Mouse (Mus musculus) neural tube, embryonic 13.5 days (tissue): ENCODE data around the gene 2900026A02Rik. TPM values are rescaled to one million over a fixed set of nuclear protein-coding genes. Genes with fewer than 3 reads are reported as not detected.
A peak's percentile ranks its signal among the peaks of the same experiment; 100 is the strongest.

Experiments used
- ATAC-seq: fragments of 200-750 bp; cut with Nextera tagmentation; 2 replicates; pipeline ENCODE4 v1.8.0; 2017; ENCODE audit warnings: low read depth, mild to moderate bottlenecking, moderate TSS enrichment, moderate library complexity
- H3K27ac ChIP-seq: fragments of 300-500 bp; sonication (generic); replicated peaks from 2 replicates; pipeline ENCODE4 v1.5.1; 2015; ENCODE audit warnings: moderate library complexity, mild to moderate bottlenecking, inconsistent platforms
- H3K27me3 ChIP-seq: fragments of 300-500 bp; sonication (generic); 2 replicates; pipeline ENCODE4 v1.6.1; 2015; ENCODE audit warnings: mild to moderate bottlenecking, inconsistent platforms
- H3K36me3 ChIP-seq: fragments of 300-500 bp; sonication (generic); 2 replicates; pipeline ENCODE4 v1.6.1; 2015; ENCODE audit warnings: mild to moderate bottlenecking, inconsistent platforms
- H3K4me1 ChIP-seq: fragments of 300-500 bp; sonication (generic); replicated peaks from 2 replicates; pipeline ENCODE4 v1.6.1; 2015; ENCODE audit warnings: inconsistent platforms
- H3K4me2 ChIP-seq: fragments of 300-500 bp; sonication (generic); 2 replicates; pipeline ENCODE4 v1.6.1; 2015; ENCODE audit warnings: inconsistent platforms, mild to moderate bottlenecking, moderate library complexity
- H3K4me3 ChIP-seq: fragments of 300-500 bp; sonication (generic); 2 replicates; pipeline ENCODE4 v1.5.1; 2015; ENCODE audit warnings: mild to moderate bottlenecking, inconsistent platforms
- H3K9ac ChIP-seq: fragments of 300-500 bp; sonication (generic); 2 replicates; pipeline ENCODE4 v1.6.1; 2015; ENCODE audit warnings: moderate library complexity, mild to moderate bottlenecking, inconsistent platforms
- H3K9me3 ChIP-seq: fragments of 300-500 bp; sonication (generic); 2 replicates; pipeline ENCODE4 v1.6.1; 2016; ENCODE audit warnings: inconsistent platforms
- WGBS: fragments of 180-500 bp; shearing (Covaris S2); methylation state at CpG from one replicate; pipeline ENCODE4 v1.1.7; 2015; 5-methylcytosine and 5-hydroxymethylcytosine counted together
- polyA plus RNA-seq: library from polyadenylated mRNA; unstranded; fragments of >200 nt; fragmentation: Nextera tagmentation; extraction: Ambion mirVana; gene quantifications from 2 replicates; pipeline ENCODE4 v1.2.1, GENCODE M21; 2015

The 2900026A02Rik gene
- polyA plus RNA-seq, 1 experiment from 2014 or later, result 2.6 TPM

GRCm38 (mm10) chr5:113220383-113221146 lies 471 bp downstream of the 2900026A02Rik start:
- Histone ChIP-seq H3K4me2 (peak overlapping the region; percentile 92), H3K27me3 (peaks cover 8% of the 10 kb centered on the region; the same call in 1 of the 2 replicates), H3K9ac (peak overlapping the region; percentile 70), H3K4me3 (peak overlapping the region; percentile 61), H3K36me3 (no peaks in the 10 kb centered on the region), H3K27ac (no peak overlapping the region), H3K9me3 (no peaks in the 10 kb centered on the region), H3K4me1 (peaks cover 14% of the 10 kb centered on the region)
- WGBS, result 2% methylated on average over 56 of the region's 64 CpGs
- ATAC-seq, result peak; percentile 15; the same call in 1 of the 2 replicates

GRCm38 (mm10) chr5:113219876-113220275 lies 1.2 kb downstream of the 2900026A02Rik start:
- H3K36me3 ChIP-seq, result no peaks in the 10 kb centered on the region
- no peak for ATAC-seq
- H3K27ac ChIP-seq, result no peak overlapping the region
- H3K4me2 ChIP-seq, result peak overlapping the region; percentile 92
- H3K4me1 ChIP-seq, result peaks cover 8% of the 10 kb centered on the region; the same call in 1 of the 2 replicates
- H3K27me3 ChIP-seq, result peaks cover 8% of the 10 kb centered on the region; the same call in 1 of the 2 replicates
- peak overlapping the region; percentile 70 for H3K9ac ChIP-seq
- 55% methylated on average over 7 of the region's 7 CpGs for WGBS
- no peaks in the 10 kb centered on the region for H3K9me3 ChIP-seq
- H3K4me3 ChIP-seq, result peak overlapping the region; percentile 61; the same call in 1 of the 2 replicates

GRCm38 (mm10) chr5:113219450-113219849 lies 1.6 kb downstream of the 2900026A02Rik start:
- peaks cover 8% of the 10 kb centered on the region; the same call in 1 of the 2 replicates for H3K4me1 ChIP-seq
- H3K4me3 ChIP-seq, result no peak overlapping the region
- no peak overlapping the region for H3K4me2 ChIP-seq
- no peak for ATAC-seq
- H3K27ac ChIP-seq, result no peak overlapping the region
- peaks cover 8% of the 10 kb centered on the region; the same call in 1 of the 2 replicates for H3K27me3 ChIP-seq
- H3K9ac ChIP-seq, result no peak overlapping the region
- no peaks in the 10 kb centered on the region for H3K36me3 ChIP-seq
- no peaks in the 10 kb centered on the region for H3K9me3 ChIP-seq
- 82% methylated on average over 6 of the region's 6 CpGs for WGBS

GRCm38 (mm10) chr5:113218617-113219235 lies 2.3 kb downstream of the 2900026A02Rik start:
- no peak overlapping the region for H3K4me2 ChIP-seq
- no peak overlapping the region for H3K4me3 ChIP-seq
- ATAC-seq, result no peak
- H3K36me3 ChIP-seq, result no peaks in the 10 kb centered on the region
- no peak overlapping the region for H3K27ac ChIP-seq
- WGBS, result 84% methylated on average over 17 of the region's 17 CpGs
- no peaks in the 10 kb centered on the region for H3K9me3 ChIP-seq
- peaks cover 8% of the 10 kb centered on the region; the same call in 1 of the 2 replicates for H3K27me3 ChIP-seq
- peaks cover 8% of the 10 kb centered on the region; the same call in 1 of the 2 replicates for H3K4me1 ChIP-seq
- no peak overlapping the region for H3K9ac ChIP-seq

DNA sequence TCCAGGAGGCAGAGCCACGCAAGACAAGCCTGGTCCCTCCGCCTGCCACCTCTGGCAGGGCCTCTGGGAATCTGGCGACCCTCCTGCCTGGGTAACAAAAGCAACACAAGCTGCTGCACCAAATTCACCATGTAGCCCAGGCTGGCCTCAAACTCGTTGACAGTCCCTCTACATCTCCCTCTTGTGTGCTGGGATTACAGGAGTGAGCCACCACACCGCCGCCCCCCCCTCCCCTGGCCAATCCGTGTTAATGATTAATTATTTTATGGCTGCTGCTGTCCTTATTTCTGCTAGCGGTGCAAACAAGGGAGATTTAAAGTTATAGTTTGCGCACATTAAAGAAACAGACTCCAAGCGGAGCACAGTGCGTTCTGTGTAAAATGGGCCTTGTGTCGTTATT lies 4.0 kb downstream of the 2900026A02Rik start:
- H3K4me1 ChIP-seq, result peaks cover 8% of the 10 kb centered on the region; the same call in 1 of the 2 replicates
- no peaks in the 10 kb centered on the region for H3K36me3 ChIP-seq
- no peak overlapping the region for H3K27ac ChIP-seq
- no peak for ATAC-seq
- H3K9ac ChIP-seq, result no peak overlapping the region
- 62% methylated on average over 12 of the region's 12 CpGs for WGBS
- no peaks in the 10 kb centered on the region for H3K9me3 ChIP-seq
- no peak overlapping the region for H3K4me2 ChIP-seq
- H3K27me3 ChIP-seq, result peaks cover 8% of the 10 kb centered on the region; the same call in 1 of the 2 replicates
- no peak overlapping the region for H3K4me3 ChIP-seq

- Histone ChIP-seq H3K4me2 (no peak overlapping the region), H3K36me3 (no peaks in the 10 kb centered on the region), H3K27me3 (peaks cover 8% of the 10 kb centered on the region; the same call in 1 of the 2 replicates), H3K9ac (no peak overlapping the region), H3K9me3 (no peaks in the 10 kb centered on the region), H3K4me1 (peaks cover 8% of the 10 kb centered on the region; the same call in 1 of the 2 replicates), H3K4me3 (no peak overlapping the region), H3K27ac (no peak overlapping the region)
- 74% methylated on average over 14 of the region's 14 CpGs for WGBS
- ATAC-seq, result no peak
Measured at GRCm38 (mm10) chr5:113216328-113216960, 4.6 kb downstream of the 2900026A02Rik start.

DNA sequence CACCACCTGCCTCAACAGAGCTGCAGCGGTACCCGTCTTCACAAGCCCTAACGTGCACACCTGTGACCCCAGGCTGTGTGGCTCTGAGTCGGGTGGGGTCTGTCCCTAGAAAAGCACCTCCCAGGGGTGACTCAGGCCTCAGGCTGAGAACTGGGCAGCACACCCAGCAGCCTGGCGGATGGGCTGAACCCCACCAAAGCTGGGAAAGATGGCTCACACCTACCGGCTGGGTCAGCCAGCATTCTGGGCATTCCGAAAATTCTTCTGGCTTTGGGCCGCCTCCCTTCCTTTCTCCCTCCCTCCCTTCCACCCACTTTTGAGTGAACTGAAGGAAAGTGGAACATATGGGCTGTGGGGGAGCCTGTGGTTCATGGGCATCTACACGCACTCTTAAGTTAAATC lies 5.4 kb downstream of the 2900026A02Rik start:
- peaks cover 8% of the 10 kb centered on the region; the same call in 1 of the 2 replicates for H3K27me3 ChIP-seq
- H3K4me2 ChIP-seq, result no peak overlapping the region
- H3K36me3 ChIP-seq, result no peaks in the 10 kb centered on the region
- 90% methylated on average over 9 of the region's 9 CpGs for WGBS
- no peak overlapping the region for H3K9ac ChIP-seq
- no peak overlapping the region for H3K27ac ChIP-seq
- no peak overlapping the region for H3K4me3 ChIP-seq
- H3K4me1 ChIP-seq, result peaks cover 7% of the 10 kb centered on the region; the same call in 1 of the 2 replicates
- H3K9me3 ChIP-seq, result no peaks in the 10 kb centered on the region
- no peak for ATAC-seq

GRCm38 (mm10) chr5:113214455-113214854 lies 6.6 kb downstream of the 2900026A02Rik start:
- Histone ChIP-seq H3K27me3 (peaks cover 3% of the 10 kb centered on the region; the same call in 1 of the 2 replicates), H3K4me2 (no peak overlapping the region), H3K4me3 (no peak overlapping the region), H3K9ac (no peak overlapping the region), H3K4me1 (peaks cover 14% of the 10 kb centered on the region), H3K9me3 (no peaks in the 10 kb centered on the region), H3K36me3 (no peaks in the 10 kb centered on the region), H3K27ac (no peak overlapping the region)
- 60% methylated on average over 11 of the region's 11 CpGs for WGBS
- ATAC-seq, result no peak

GRCm38 (mm10) chr5:113214041-113214440 lies 7.0 kb downstream of the 2900026A02Rik start:
- no peaks in the 10 kb centered on the region for H3K36me3 ChIP-seq
- no peaks in the 10 kb centered on the region for H3K9me3 ChIP-seq
- 87% methylated on average over 8 of the region's 8 CpGs for WGBS
- H3K4me2 ChIP-seq, result no peak overlapping the region
- no peak for ATAC-seq
- no peak overlapping the region for H3K4me3 ChIP-seq
- H3K27ac ChIP-seq, result no peak overlapping the region
- no peaks in the 10 kb centered on the region for H3K27me3 ChIP-seq
- no peak overlapping the region for H3K9ac ChIP-seq
- peaks cover 18% of the 10 kb centered on the region for H3K4me1 ChIP-seq

DNA sequence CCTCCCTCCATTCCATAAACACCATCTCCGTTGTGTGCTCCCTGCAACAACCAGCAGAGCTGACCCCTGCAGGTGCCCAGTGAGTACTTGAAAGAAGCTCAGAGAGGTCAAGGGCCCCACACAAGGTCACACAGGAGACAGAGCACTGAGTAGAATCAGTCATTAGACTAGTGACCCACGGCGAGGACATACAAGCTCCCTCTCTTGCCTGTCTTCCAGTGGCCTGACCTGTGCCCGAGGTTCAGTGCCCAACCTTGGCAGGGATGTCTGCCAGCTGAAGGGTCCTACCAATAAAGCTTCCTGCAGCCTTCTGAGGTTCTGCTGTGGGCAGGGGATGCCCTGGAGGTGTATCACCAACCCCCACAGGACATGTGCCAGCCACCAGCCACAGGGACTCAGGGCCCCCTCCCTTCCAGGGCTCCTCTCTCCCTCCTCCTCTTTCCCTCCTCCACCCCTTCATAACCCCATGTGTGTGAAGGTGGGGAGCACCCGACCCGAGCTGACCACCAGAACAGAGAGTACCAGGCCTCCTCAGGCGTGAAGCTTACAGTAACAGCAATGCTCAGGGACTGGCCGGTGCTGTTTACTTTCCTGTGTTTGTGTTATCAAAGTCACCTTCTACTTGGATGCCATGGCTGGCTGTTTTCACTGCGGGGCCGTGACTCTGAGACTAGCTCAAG lies 8.7 kb downstream of the 2900026A02Rik start:
- Histone ChIP-seq H3K4me2 (no peak overlapping the region), H3K4me3 (no peak overlapping the region), H3K9me3 (no peaks in the 10 kb centered on the region), H3K9ac (no peak overlapping the region), H3K27me3 (no peaks in the 10 kb centered on the region), H3K4me1 (peaks cover 35% of the 10 kb centered on the region), H3K36me3 (no peaks in the 10 kb centered on the region), H3K27ac (no peak overlapping the region)
- no peak for ATAC-seq
- WGBS, result 84% methylated on average over 10 of the region's 10 CpGs

DNA sequence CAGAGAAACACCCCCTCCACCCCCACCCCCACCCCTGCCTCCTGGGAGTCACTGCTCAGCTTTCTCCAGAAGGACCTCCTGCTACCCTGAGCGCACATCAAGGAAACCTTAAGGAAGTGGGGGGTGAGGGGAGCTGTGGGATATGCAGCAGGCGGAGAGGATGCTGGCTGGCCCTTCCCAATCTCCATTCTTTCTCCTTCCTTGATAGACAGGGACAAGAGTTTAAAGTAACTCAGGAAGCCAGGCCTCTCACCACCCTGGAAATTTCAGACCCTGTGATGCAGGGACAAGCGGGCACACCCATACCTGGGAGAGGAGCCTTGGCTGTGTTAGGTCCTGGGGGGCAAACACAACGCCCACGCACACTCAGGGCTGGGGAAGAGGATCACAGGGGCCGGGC lies 10.7 kb downstream of the 2900026A02Rik start:
- no peaks in the 10 kb centered on the region for H3K27me3 ChIP-seq
- no peak for ATAC-seq
- peaks cover 44% of the 10 kb centered on the region for H3K4me1 ChIP-seq
- H3K9ac ChIP-seq, result 0 out of 2 replicates have a peak overlapping the region, but pooled peaks have one; percentile 14
- H3K36me3 ChIP-seq, result no peaks in the 10 kb centered on the region
- H3K27ac ChIP-seq, result peak overlapping the region; percentile 74
- WGBS, result 78% methylated on average over 6 of the region's 6 CpGs
- no peak overlapping the region for H3K4me2 ChIP-seq
- no peak overlapping the region for H3K4me3 ChIP-seq
- H3K9me3 ChIP-seq, result no peaks in the 10 kb centered on the region
